Mouse (Mus musculus) C2C12 (cell line): ENCODE measurements around the gene Dlgap1. TPM values are rescaled to one million over a fixed set of nuclear protein-coding genes. Genes with fewer than 3 reads are reported as not detected.

Source experiments
- H3K27me3 ChIP-seq: one replicate; pipeline ENCODE4 v1.6.1; 2011; ENCODE audit not compliant: control insufficient read depth, insufficient read depth, insufficient read length
- H3K36me3 ChIP-seq: one replicate; pipeline ENCODE4 v1.6.1; 2011; ENCODE audit not compliant: control insufficient read depth, insufficient read depth
- H3K4me3 ChIP-seq: one replicate; pipeline ENCODE4 v1.5.1; 2011; ENCODE audit warnings: mild to moderate bottlenecking, control low read depth; ENCODE audit not compliant: poor library complexity, insufficient read depth, severe bottlenecking
- H3K79me2 ChIP-seq: one replicate; pipeline ENCODE4 v1.6.1; 2011; ENCODE audit not compliant: control insufficient read depth, insufficient read depth
- H3K79me3 ChIP-seq: one replicate; pipeline ENCODE4 v1.6.1; 2011; ENCODE audit warnings: low read depth, control low read depth
- H3ac ChIP-seq: one replicate; pipeline ENCODE3; 2011; ENCODE audit warnings: low read depth; ENCODE audit not compliant: control insufficient read depth, insufficient read length
- CEBPB ChIP-seq: IDR thresholded peaks from one replicate; pipeline ENCODE4 v1.6.1; 2011; ENCODE audit warnings: low read depth, mild to moderate bottlenecking, control low read depth, moderate library complexity
- CTCF ChIP-seq: IDR thresholded peaks from one replicate; pipeline ENCODE4 v1.5.1; 2011; ENCODE audit not compliant: control insufficient read depth, insufficient read depth, insufficient read length
- FOSL1 ChIP-seq: IDR thresholded peaks from one replicate; pipeline ENCODE4 v1.8.0; 2011; ENCODE audit warnings: mild to moderate bottlenecking, low read length; ENCODE audit not compliant: poor library complexity, insufficient read depth, severe bottlenecking
- MAX ChIP-seq: IDR thresholded peaks from one replicate; pipeline ENCODE4 v1.6.1; 2011; ENCODE audit warnings: mild to moderate bottlenecking, control low read depth
- MYOD1 ChIP-seq: IDR thresholded peaks from one replicate; pipeline ENCODE4 v1.6.1; 2011; ENCODE audit warnings: low read depth; ENCODE audit not compliant: control insufficient read depth, insufficient read length
- MYOG ChIP-seq: IDR thresholded peaks from one replicate; pipeline ENCODE4 v1.6.1; 2011; ENCODE audit not compliant: control insufficient read depth, insufficient read length; ENCODE audit errors: extremely low read depth
- USF1 ChIP-seq: IDR thresholded peaks from one replicate; pipeline ENCODE4 v1.6.1; 2011; ENCODE audit warnings: low read depth, mild to moderate bottlenecking, control low read depth, moderate library complexity
- polyA plus RNA-seq: library from polyadenylated mRNA; unstranded; fragments of >200 nt; fragmentation: generic; extraction: Trizol; gene quantifications from one replicate; pipeline ENCODE4 v1.2.1, GENCODE M21; 2012; ENCODE audit warnings: missing spikeins

Dlgap1 gene
- polyA plus RNA-seq, 1 experiment = 0.22 TPM

DNA sequence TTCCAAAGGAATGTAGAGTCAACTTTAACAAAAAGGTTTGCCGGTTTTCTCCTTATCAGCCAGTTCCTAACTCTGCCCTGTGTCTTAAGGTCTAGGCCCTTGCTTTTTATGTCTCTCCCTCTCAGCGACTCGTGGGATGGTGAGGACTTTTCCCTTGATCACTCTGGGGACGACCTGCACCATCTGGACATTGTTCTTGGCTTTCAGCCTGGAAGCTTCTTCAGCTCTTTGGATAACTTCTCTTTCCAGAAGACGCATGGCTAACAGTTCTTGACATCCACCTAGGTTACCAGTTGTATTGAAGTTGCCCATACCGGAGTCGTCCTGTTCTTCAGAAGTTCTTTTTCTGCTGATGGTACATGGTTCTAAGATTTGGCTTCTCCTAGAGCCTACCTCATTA lies 633.2 kb downstream of the Dlgap1 start:
- Histone ChIP-seq H3K79me3 (no peaks in the 10 kb centered on the region), H3ac (no peak overlapping the region), H3K4me3 (no peak overlapping the region), H3K79me2 (no peaks in the 10 kb centered on the region), H3K27me3 (no peaks in the 10 kb centered on the region), H3K36me3 (no peaks in the 10 kb centered on the region)
- no peak for TF ChIP-seq CEBPB
- no peak for TF ChIP-seq MYOD1
- TF ChIP-seq MAX = no peak
- TF ChIP-seq USF1 = no peak
- TF ChIP-seq CTCF = no peak
- TF ChIP-seq MYOG = no peak
- no peak for TF ChIP-seq FOSL1

- H3K79me2 ChIP-seq = no peaks in the 10 kb centered on the region
- H3ac ChIP-seq = no peak overlapping the region
- no peak for TF ChIP-seq MYOG
- no peak for TF ChIP-seq CTCF
- no peak for TF ChIP-seq FOSL1
- TF ChIP-seq CEBPB = no peak
- no peak for TF ChIP-seq MAX
Measured at GRCm38 (mm10) chr17:70605659-70606058, 636.8 kb downstream of the Dlgap1 start.

DNA sequence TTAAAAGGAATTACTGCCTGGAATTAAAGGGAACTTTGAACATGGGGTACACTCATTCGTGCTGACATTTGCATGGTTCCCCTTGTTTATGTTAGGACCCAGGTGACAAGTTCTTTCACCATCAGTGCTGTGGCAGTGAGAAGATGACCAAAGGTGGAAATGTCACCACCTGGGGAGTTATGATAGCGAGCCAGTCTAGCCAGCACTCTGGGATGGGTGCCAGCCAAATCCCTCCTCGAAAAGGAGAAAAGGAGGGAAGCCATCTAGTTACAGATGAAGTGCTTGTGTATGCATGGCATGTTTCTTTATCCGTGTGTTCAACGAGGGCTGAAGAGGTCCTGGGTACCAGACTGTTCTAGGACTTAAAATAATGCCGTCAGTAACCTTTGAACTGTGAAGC lies 643.3 kb downstream of the Dlgap1 start:
- TF ChIP-seq CTCF (no peak), FOSL1 (no peak), MAX (no peak), CEBPB (no peak)

More at GRCm38 (mm10) chr17:70605659-70606058, 636.8 kb downstream of the Dlgap1 start:
- H3K27me3 ChIP-seq = peaks cover 3% of the 10 kb centered on the region
- no peaks in the 10 kb centered on the region for H3K79me3 ChIP-seq
- H3K4me3 ChIP-seq = no peak overlapping the region
- no peaks in the 10 kb centered on the region for H3K36me3 ChIP-seq

DNA sequence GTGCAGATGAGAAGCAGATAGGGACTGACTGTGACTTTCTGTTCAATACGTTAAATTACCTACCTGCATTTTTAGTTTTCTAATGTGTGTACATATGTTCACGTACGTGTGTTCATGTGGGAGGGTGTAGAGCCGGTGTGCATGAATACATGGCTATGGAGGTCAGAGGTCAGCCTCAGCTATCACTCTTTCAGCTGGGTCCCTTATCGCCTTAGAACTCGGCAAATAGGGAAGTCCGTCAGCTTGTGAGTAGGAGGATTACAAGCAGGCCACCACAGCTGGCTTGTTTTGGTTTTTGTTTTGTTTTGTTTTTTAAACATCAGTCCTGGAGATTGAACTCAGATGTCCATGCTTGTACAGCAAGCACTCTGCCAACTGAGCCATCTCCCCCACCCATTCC lies 645.0 kb downstream of the Dlgap1 start:
- Histone ChIP-seq H3K27me3 (peaks cover 18% of the 10 kb centered on the region), H3K79me2 (no peaks in the 10 kb centered on the region), H3K36me3 (no peaks in the 10 kb centered on the region), H3K79me3 (no peaks in the 10 kb centered on the region), H3K4me3 (no peak overlapping the region), H3ac (no peak overlapping the region)
- TF ChIP-seq MAX (no peak), CEBPB (no peak), FOSL1 (no peak), CTCF (no peak), MYOG (no peak), MYOD1 (no peak), USF1 (no peak)

More for the DNA sequence above, 643.3 kb downstream of the Dlgap1 start:
- Histone ChIP-seq H3K36me3 (no peaks in the 10 kb centered on the region), H3K79me3 (no peaks in the 10 kb centered on the region), H3K27me3 (peaks cover 16% of the 10 kb centered on the region), H3K79me2 (no peaks in the 10 kb centered on the region), H3K4me3 (no peak overlapping the region), H3ac (no peak overlapping the region)

DNA sequence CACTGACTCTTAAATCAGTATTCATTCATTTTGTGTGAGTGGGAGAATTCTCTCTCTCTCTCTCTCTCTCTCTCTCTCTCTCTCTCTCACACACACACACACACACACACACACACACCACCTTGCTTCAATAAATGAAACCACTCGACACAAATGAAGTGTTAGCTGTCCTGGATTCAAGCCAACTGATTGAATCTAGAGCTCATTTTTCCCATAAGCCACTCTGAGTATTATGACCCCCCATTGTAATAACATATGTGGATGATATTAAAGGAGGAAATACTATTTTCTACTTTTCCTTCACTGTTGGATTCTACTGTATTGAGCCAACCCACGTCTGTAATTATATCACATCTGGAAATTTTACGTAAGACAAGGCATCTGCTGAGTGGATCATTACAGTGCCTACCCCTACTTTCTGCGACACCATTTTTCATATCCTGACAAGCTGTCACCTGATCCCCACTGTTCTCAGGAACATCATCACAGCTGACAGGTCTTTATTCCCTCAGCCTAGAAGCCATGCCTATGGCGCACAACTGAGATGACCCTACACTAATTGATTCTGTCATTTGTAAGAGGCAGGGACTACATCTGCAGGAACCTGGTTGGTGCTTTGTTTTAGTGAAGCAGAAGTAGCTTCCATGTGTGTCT lies 645.7 kb downstream of the Dlgap1 start:
- Histone ChIP-seq H3K4me3 (no peak overlapping the region), H3ac (no peak overlapping the region)

DNA sequence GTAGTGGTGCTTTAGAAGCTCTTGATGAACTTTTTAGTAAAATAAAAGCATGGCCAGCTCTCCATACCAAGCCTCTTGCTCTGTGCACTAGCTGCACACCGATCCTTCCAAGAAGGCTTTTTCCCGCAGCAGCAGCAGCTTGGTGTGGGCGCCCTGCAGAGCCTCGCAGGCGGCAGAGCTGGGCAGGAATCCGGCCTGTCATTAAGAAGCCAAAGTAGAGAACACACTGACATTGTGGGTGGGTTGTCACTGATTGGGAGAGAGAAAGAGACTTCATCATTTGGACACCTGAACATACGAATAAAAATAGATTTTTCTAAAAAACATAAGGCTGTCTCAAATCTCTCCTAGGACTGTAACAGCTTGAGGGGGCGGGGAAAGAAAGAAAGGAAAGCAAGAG lies 653.6 kb downstream of the Dlgap1 start:
- H3ac ChIP-seq = no peak overlapping the region
- no peaks in the 10 kb centered on the region for H3K79me3 ChIP-seq
- no peaks in the 10 kb centered on the region for H3K79me2 ChIP-seq
- no peak overlapping the region for H3K4me3 ChIP-seq
- H3K36me3 ChIP-seq = no peaks in the 10 kb centered on the region
- peaks cover 27% of the 10 kb centered on the region for H3K27me3 ChIP-seq
- TF ChIP-seq MYOD1 = no peak

More for the DNA sequence above, 645.7 kb downstream of the Dlgap1 start:
- Histone ChIP-seq H3K79me3 (no peaks in the 10 kb centered on the region), H3K79me2 (no peaks in the 10 kb centered on the region), H3K27me3 (peaks cover 17% of the 10 kb centered on the region), H3K36me3 (no peaks in the 10 kb centered on the region)
- TF ChIP-seq MYOG (no peak), MAX (no peak), USF1 (no peak), CTCF (no peak), MYOD1 (no peak)
